Mouse (Mus musculus) embryonic facial prominence, embryonic 15.5 days (tissue): ENCODE data around the gene Them5. TPM values are rescaled to one million over a fixed set of nuclear protein-coding genes. Genes with fewer than 3 reads are reported as not detected.

ENCODE experiments used
- ATAC-seq: fragments of 200-750 bp; cut with Nextera tagmentation; 2 replicates; pipeline ENCODE4 v1.8.0; 2017; ENCODE audit warnings: low read depth, moderate TSS enrichment; ENCODE audit not compliant: insufficient number of reproducible peaks, low FRiP score, low TSS enrichment
- H3K27ac ChIP-seq: fragments of 300-500 bp; sonication (generic); replicated peaks from 2 replicates; pipeline ENCODE4 v1.5.1; 2015; ENCODE audit warnings: mild to moderate bottlenecking, inconsistent platforms
- H3K27me3 ChIP-seq: fragments of 300-500 bp; sonication (generic); 2 replicates; pipeline ENCODE4 v1.6.1; 2015; ENCODE audit warnings: inconsistent platforms
- H3K36me3 ChIP-seq: fragments of 300-500 bp; sonication (generic); 2 replicates; pipeline ENCODE4 v1.6.1; 2015; ENCODE audit warnings: mild to moderate bottlenecking, inconsistent platforms
- H3K4me1 ChIP-seq: fragments of 300-500 bp; sonication (generic); 2 replicates; pipeline ENCODE4 v1.6.1; 2015; ENCODE audit warnings: inconsistent platforms
- H3K4me2 ChIP-seq: fragments of 300-500 bp; sonication (generic); replicated peaks from 2 replicates; pipeline ENCODE4 v1.6.1; 2015; ENCODE audit warnings: mild to moderate bottlenecking, inconsistent platforms
- H3K4me3 ChIP-seq: fragments of 300-500 bp; sonication (generic); replicated peaks from 2 replicates; pipeline ENCODE4 v1.5.1; 2015; ENCODE audit warnings: mild to moderate bottlenecking, inconsistent platforms
- H3K9ac ChIP-seq: fragments of 300-500 bp; sonication (generic); 2 replicates; pipeline ENCODE4 v1.6.1; 2015; ENCODE audit warnings: inconsistent platforms
- H3K9me3 ChIP-seq: fragments of 300-500 bp; sonication (generic); replicated peaks from 2 replicates; pipeline ENCODE4 v1.6.1; 2016; ENCODE audit warnings: inconsistent platforms
- WGBS: fragments of 180-500 bp; shearing (Covaris S2); methylation state at CpG from one replicate; pipeline ENCODE4 v1.1.7; 2015; 5-methylcytosine and 5-hydroxymethylcytosine counted together
- polyA plus RNA-seq: library from polyadenylated mRNA; unstranded; fragments of >200 nt; fragmentation: Nextera tagmentation; extraction: Ambion mirVana; gene quantifications from 2 replicates; pipeline ENCODE4 v1.2.1, GENCODE M21; 2015

Gene Them5
- polyA plus RNA-seq, 1 experiment from 2014 or later: 99.8 TPM

- Histone ChIP-seq H3K9me3 (no peaks in the 10 kb centered on the region), H3K4me1 (no peaks in the 10 kb centered on the region), H3K36me3 (no peaks in the 10 kb centered on the region), H3K27ac (0 out of 2 replicates have a peak overlapping the region, but pooled peaks have one; percentile 53), H3K4me3 (no peak overlapping the region), H3K27me3 (no peaks in the 10 kb centered on the region), H3K9ac (no peak overlapping the region), H3K4me2 (no peak overlapping the region)
- 76% methylated on average over 2 of the region's 2 CpGs for WGBS
- no peak for ATAC-seq
Observed at GRCm38 (mm10) chr3:94344182-94344581, 2.3 kb downstream of the Them5 start.

GRCm38 (mm10) chr3:94344897-94345296, 3.0 kb downstream of the Them5 start:
- H3K9ac ChIP-seq: no peak overlapping the region
- H3K4me2 ChIP-seq: no peak overlapping the region
- no peak overlapping the region for H3K4me3 ChIP-seq
- H3K36me3 ChIP-seq: no peaks in the 10 kb centered on the region
- WGBS: 68% methylated on average over 3 of the region's 3 CpGs
- H3K27me3 ChIP-seq: no peaks in the 10 kb centered on the region
- ATAC-seq: no peak
- H3K27ac ChIP-seq: no peak overlapping the region
- no peaks in the 10 kb centered on the region for H3K9me3 ChIP-seq
- H3K4me1 ChIP-seq: no peaks in the 10 kb centered on the region

- 71% methylated on average over 2 of the region's 2 CpGs for WGBS
- H3K36me3 ChIP-seq: no peaks in the 10 kb centered on the region
- no peak for ATAC-seq
Observed at GRCm38 (mm10) chr3:94348146-94348545, 6.2 kb downstream of the Them5 start.

GRCm38 (mm10) chr3:94360812-94361211, 18.9 kb downstream of the Them5 start:
- no peak overlapping the region for H3K9ac ChIP-seq
- H3K4me1 ChIP-seq: peaks cover 14% of the 10 kb centered on the region
- no peak overlapping the region for H3K27ac ChIP-seq
- WGBS: 2% methylated on average over 1 of the region's 1 CpGs
- no peak for ATAC-seq
- no peak overlapping the region for H3K4me3 ChIP-seq
- no peaks in the 10 kb centered on the region for H3K36me3 ChIP-seq
- H3K4me2 ChIP-seq: no peak overlapping the region
- H3K27me3 ChIP-seq: peaks cover 18% of the 10 kb centered on the region; the same call in 1 of the 2 replicates
- H3K9me3 ChIP-seq: no peaks in the 10 kb centered on the region

More at GRCm38 (mm10) chr3:94348146-94348545, 6.2 kb downstream of the Them5 start:
- Histone ChIP-seq H3K27me3 (no peaks in the 10 kb centered on the region), H3K9me3 (0 out of 2 replicates have a peak, but pooled peaks cover 3% of the 10 kb centered on the region), H3K4me1 (no peaks in the 10 kb centered on the region), H3K4me2 (no peak overlapping the region), H3K4me3 (no peak overlapping the region), H3K9ac (no peak overlapping the region), H3K27ac (no peak overlapping the region)

GRCm38 (mm10) chr3:94362138-94362537, 20.2 kb downstream of the Them5 start, which contains the start of gene C2cd4d:
Gene C2cd4d, plus strand, starts transcription at chr3:94362438.
- Histone ChIP-seq H3K27ac (no peak within 1 kb of the TSS; the same call in 1 of the 2 replicates), H3K27me3 (peaks cover 18% of the 10 kb centered on the region; the same call in 1 of the 2 replicates), H3K9me3 (no peaks in the 10 kb centered on the region), H3K9ac (peak within 1 kb of the TSS; percentile 78), H3K4me2 (peak within 1 kb of the TSS; percentile 81), H3K4me3 (peak within 1 kb of the TSS; percentile 55), H3K4me1 (peaks cover 14% of the 10 kb centered on the region), H3K36me3 (no peaks in the 10 kb centered on the region)
- ATAC-seq: no peak
- 44% methylated on average over 7 of the region's 7 CpGs for WGBS

GRCm38 (mm10) chr3:94363291-94364153, 21.6 kb downstream of the Them5 start:
- peak overlapping the region; percentile 81 for H3K4me2 ChIP-seq
- H3K9ac ChIP-seq: peak overlapping the region; percentile 78
- peaks cover 18% of the 10 kb centered on the region; the same call in 1 of the 2 replicates for H3K27me3 ChIP-seq
- peak overlapping the region; percentile 55 for H3K4me3 ChIP-seq
- peak overlapping the region; percentile 41; the same call in 1 of the 2 replicates for H3K27ac ChIP-seq
- WGBS: 7% methylated on average over 95 of the region's 97 CpGs
- no peaks in the 10 kb centered on the region for H3K9me3 ChIP-seq
- H3K36me3 ChIP-seq: no peaks in the 10 kb centered on the region
- peaks cover 14% of the 10 kb centered on the region for H3K4me1 ChIP-seq
- ATAC-seq: peak; percentile 61

GRCm38 (mm10) chr3:94364154-94364526, 22.2 kb downstream of the Them5 start:
- Histone ChIP-seq H3K27me3 (peaks cover 18% of the 10 kb centered on the region; the same call in 1 of the 2 replicates), H3K9ac (peak overlapping the region; percentile 78), H3K4me3 (peak overlapping the region; percentile 55), H3K36me3 (no peaks in the 10 kb centered on the region), H3K4me1 (peaks cover 14% of the 10 kb centered on the region), H3K27ac (peak overlapping the region; percentile 41; the same call in 1 of the 2 replicates), H3K9me3 (no peaks in the 10 kb centered on the region), H3K4me2 (peak overlapping the region; percentile 81)
- ATAC-seq: peak; percentile 42; the same call in 1 of the 2 replicates
- WGBS: 6% methylated on average over 23 of the region's 23 CpGs

- Histone ChIP-seq H3K36me3 (no peaks in the 10 kb centered on the region), H3K9me3 (no peaks in the 10 kb centered on the region), H3K27me3 (peaks cover 18% of the 10 kb centered on the region; the same call in 1 of the 2 replicates), H3K9ac (no peak overlapping the region), H3K4me2 (no peak overlapping the region), H3K4me1 (peaks cover 18% of the 10 kb centered on the region), H3K4me3 (no peak overlapping the region), H3K27ac (no peak overlapping the region)
- WGBS: 19% methylated on average over 3 of the region's 3 CpGs
- no peak for ATAC-seq
Observed at GRCm38 (mm10) chr3:94366761-94367160, 24.9 kb downstream of the Them5 start.

GRCm38 (mm10) chr3:94367511-94367910, 25.6 kb downstream of the Them5 start:
- Histone ChIP-seq H3K36me3 (no peaks in the 10 kb centered on the region), H3K4me2 (no peak overlapping the region), H3K9ac (no peak overlapping the region), H3K4me1 (peaks cover 25% of the 10 kb centered on the region), H3K4me3 (no peak overlapping the region), H3K27me3 (peaks cover 18% of the 10 kb centered on the region; the same call in 1 of the 2 replicates), H3K9me3 (no peaks in the 10 kb centered on the region), H3K27ac (no peak overlapping the region)
- WGBS: 80% methylated on average over 6 of the region's 6 CpGs
- ATAC-seq: no peak

GRCm38 (mm10) chr3:94368631-94369030, 26.7 kb downstream of the Them5 start:
- WGBS: 54% methylated on average over 6 of the region's 6 CpGs
- no peaks in the 10 kb centered on the region for H3K9me3 ChIP-seq

GRCm38 (mm10) chr3:94369709-94370108, 27.8 kb downstream of the Them5 start:
- H3K4me3 ChIP-seq: no peak overlapping the region
- 39% methylated on average over 2 of the region's 2 CpGs for WGBS
- no peak for ATAC-seq
- no peaks in the 10 kb centered on the region for H3K9me3 ChIP-seq
- H3K4me1 ChIP-seq: peaks cover 29% of the 10 kb centered on the region
- no peak overlapping the region for H3K4me2 ChIP-seq
- no peak overlapping the region for H3K9ac ChIP-seq
- peaks cover 5% of the 10 kb centered on the region; the same call in 1 of the 2 replicates for H3K27me3 ChIP-seq
- no peak overlapping the region for H3K27ac ChIP-seq
- H3K36me3 ChIP-seq: no peaks in the 10 kb centered on the region

More at GRCm38 (mm10) chr3:94368631-94369030, 26.7 kb downstream of the Them5 start:
- Histone ChIP-seq H3K9ac (no peak overlapping the region), H3K4me2 (no peak overlapping the region), H3K4me3 (no peak overlapping the region), H3K4me1 (peaks cover 28% of the 10 kb centered on the region), H3K36me3 (no peaks in the 10 kb centered on the region), H3K27me3 (peaks cover 11% of the 10 kb centered on the region; the same call in 1 of the 2 replicates), H3K27ac (no peak overlapping the region)
- no peak for ATAC-seq
